Mouse (Mus musculus): ENCODE results near the gene Hist1h2ag. TPM values are rescaled to one million over a fixed set of nuclear protein-coding genes. Genes with fewer than 3 reads are reported as not detected.

Gene Hist1h2ag
- polyA plus RNA-seq (2021; fragmentation: Nextera tagmentation), result 0.65 TPM in 1 of 2 replicates, not detected in the other
- long read RNA-seq, experiment 1, result 0 reads
- long read RNA-seq, experiment 2, result 0 reads

DNA sequence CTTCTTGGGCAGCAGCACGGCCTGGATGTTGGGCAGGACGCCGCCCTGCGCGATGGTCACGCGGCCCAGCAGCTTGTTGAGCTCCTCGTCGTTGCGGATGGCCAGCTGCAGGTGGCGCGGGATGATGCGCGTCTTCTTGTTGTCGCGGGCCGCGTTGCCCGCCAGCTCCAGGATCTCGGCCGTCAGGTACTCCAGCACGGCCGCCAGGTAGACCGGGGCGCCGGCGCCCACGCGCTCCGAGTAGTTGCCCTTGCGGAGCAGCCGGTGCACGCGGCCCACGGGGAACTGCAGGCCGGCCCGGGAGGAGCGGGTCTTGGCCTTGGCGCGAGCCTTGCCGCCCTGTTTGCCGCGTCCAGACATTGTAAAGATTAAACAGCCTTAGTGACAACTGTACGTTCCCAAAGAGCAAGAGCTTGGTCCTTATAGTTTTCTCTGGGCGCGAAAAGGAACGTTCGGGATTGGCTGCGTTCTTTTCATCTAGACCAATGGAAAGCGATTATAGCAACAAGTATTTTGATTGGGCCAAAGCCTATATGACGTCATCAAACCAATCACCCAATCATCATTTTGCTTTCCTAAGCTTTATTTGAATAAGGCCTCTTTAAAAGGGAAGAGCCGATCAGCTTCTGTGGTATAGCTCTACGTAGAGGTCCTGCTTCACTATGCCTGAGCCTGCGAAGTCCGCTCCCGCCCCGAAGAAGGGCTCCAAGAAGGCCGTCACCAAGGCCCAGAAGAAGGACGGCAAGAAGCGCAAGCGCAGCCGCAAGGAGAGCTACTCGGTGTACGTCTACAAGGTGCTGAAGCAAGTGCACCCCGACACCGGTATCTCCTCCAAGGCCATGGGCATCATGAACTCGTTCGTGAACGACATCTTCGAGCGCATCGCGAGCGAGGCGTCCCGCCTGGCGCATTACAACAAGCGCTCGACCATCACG lies at the start of gene Hist1h2ag, which contains the start of gene Hist1h2bj:
Hist1h2ag (minus strand) TSS at position 377 of the 935 bp plus-strand sequence.
Hist1h2bj (plus strand) TSS at position 647 of the 935 bp plus-strand sequence.

DNA sequence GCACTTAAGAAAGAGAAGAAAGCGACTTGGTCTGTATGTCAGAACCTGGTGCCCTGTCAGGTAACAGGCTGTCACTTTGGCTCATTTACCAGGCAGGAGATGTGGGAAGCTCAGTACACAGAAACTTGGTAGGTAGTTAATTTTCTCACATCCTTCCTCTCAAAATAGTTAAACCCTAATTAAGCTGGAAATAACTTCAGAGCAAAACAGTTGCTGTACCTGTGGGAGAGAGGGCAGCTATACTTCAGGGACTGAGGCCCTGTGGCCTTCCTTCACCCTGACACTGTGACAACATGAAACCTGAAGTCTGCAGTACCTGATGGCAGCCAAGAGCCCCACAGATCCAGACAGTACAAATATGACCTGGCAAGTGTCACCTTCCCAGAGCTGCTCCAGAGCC lies 41.4 kb upstream of the Hist1h2ag start, which contains the start of gene Vmn1r188:
Vmn1r188 (plus strand) TSS at position 301 of the 400 bp plus-strand sequence.

DNA sequence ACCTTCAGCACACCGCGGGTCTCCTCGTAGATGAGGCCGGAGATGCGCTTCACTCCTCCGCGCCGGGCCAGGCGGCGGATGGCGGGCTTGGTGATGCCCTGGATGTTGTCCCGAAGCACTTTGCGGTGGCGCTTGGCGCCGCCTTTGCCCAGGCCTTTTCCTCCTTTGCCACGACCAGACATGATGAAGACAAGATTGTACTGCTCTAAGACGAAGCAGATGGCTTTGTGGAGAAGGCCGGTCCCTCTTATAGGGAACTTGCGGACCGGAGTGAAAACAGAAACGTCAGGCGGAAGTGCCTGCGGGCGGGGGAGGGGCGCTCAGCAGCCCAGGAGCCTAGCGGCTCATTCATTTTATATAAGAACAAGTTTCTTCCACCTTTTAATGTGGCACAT lies 1.6 kb downstream of the Hist1h2ag start, which contains the start of gene Hist1h4i:
Hist1h4i (minus strand) TSS at position 221 of the 395 bp plus-strand sequence.

DNA sequence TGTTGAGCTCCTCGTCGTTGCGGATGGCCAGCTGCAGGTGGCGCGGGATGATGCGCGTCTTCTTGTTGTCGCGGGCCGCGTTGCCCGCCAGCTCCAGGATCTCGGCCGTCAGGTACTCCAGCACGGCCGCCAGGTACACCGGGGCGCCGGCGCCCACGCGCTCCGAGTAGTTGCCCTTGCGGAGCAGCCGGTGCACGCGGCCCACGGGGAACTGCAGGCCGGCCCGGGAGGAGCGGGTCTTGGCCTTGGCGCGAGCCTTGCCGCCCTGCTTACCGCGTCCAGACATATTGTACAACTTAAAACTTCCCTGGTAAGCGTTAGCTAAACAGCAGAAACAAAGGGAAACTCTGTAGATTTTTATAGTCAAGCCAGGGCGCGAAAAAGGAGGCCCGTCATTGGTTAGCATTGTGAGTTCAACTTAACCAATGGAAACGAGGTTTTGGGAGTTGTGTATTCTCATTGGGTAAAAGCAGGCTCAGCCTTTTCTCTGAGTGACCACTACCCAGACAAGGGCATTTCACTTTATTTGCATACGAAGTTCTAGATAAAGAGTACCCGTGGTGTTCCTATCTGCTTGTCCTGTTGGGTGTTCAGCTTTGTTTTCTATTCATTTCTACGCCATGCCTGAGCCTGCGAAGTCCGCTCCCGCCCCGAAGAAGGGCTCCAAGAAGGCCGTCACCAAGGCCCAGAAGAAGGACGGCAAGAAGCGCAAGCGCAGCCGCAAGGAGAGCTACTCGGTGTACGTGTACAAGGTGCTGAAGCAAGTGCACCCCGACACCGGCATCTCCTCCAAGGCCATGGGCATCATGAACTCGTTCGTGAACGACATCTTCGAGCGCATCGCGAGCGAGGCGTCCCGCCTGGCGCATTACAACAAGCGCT lies 7.2 kb downstream of the Hist1h2ag start, which contains the start of the genes Hist1h2ah and Hist1h2bk:
Hist1h2ah (minus strand) TSS at position 302 of the 882 bp plus-strand sequence.
Hist1h2bk (plus strand) TSS at position 604 of the 882 bp plus-strand sequence.

DNA sequence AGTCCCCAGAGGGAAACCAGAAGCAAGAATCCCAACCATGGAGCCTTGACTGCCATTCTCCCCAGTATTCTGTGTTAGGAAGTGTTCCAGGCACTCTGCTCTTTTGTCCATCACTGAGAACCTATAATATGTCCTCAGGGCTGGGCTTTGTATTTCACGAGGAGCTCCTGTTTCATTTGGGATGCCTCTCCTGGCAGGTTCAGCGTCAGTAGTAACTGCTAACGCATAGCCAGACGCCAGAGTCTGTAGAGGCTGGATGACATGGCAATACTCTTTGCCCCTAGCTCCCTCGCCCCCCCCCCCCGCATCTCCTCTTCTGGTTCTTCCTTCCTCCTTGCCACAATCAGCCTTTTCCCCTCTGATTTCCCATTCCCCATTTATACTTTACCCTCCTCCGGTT lies 33.1 kb downstream of the Hist1h2ag start, which contains the start of gene Prss16:
Prss16 (minus strand) TSS at position 101 of the 400 bp plus-strand sequence.

Small RNAs within 50 kb of the gene (microRNA-seq; reads per million reads assigned to microRNA genes)
- gene Gm26300, result not detected
- gene Gm44390, result not detected
- not detected for gene Gm44486

Other genes with a start within 250 kb of the Hist1h2ag start
- gene Hist1h2bq, start 232.7 kb downstream of the Hist1h2ag start, polyA plus RNA-seq (2021; fragmentation: Nextera tagmentation), result 1.3 and 1.5 TPM in 2 replicates
- gene Hist1h2ao, start 232.5 kb downstream of the Hist1h2ag start, polyA plus RNA-seq (2021; fragmentation: Nextera tagmentation), result not detected in 2 replicates
- gene Hist1h4m, start 231.2 kb downstream of the Hist1h2ag start, polyA plus RNA-seq (2021; fragmentation: Nextera tagmentation), result 3.4 and 7.0 TPM in 2 replicates
- 2.8 and 2.9 TPM in 2 replicates for gene Hist1h4n, start 210.7 kb downstream of the Hist1h2ag start, polyA plus RNA-seq (2021; fragmentation: Nextera tagmentation)
- 64.1 and 77.9 TPM in 2 replicates for gene Hist1h2ap, start 209.4 kb downstream of the Hist1h2ag start, polyA plus RNA-seq (2021; fragmentation: Nextera tagmentation)
- gene Hist1h2br, start 209.2 kb downstream of the Hist1h2ag start, polyA plus RNA-seq (2021; fragmentation: Nextera tagmentation), result 1.2 TPM in 1 of 2 replicates, not detected in the other
- 0.98 and 1.5 TPM in 2 replicates for gene Zfp184, start 97.8 kb downstream of the Hist1h2ag start, polyA plus RNA-seq (2021; fragmentation: Nextera tagmentation)
- gene Pom121l2, start 61.8 kb downstream of the Hist1h2ag start, polyA plus RNA-seq (2021; fragmentation: Nextera tagmentation), result 0.09 TPM in 1 of 2 replicates, not detected in the other
- 1.5 TPM in 2 replicates for gene Prss16, start 33.2 kb downstream of the Hist1h2ag start, polyA plus RNA-seq (2021; fragmentation: Nextera tagmentation)
- gene Hist1h2ah, start 7.4 kb downstream of the Hist1h2ag start, polyA plus RNA-seq (2021; fragmentation: Nextera tagmentation), result not detected in 2 replicates
- gene Hist1h2bk, start 7.1 kb downstream of the Hist1h2ag start, polyA plus RNA-seq (2021; fragmentation: Nextera tagmentation), result 0.39 and 0.97 TPM in 2 replicates
- gene Hist1h4i, start 1.6 kb downstream of the Hist1h2ag start, polyA plus RNA-seq (2021; fragmentation: Nextera tagmentation), result 7.9 and 15.8 TPM in 2 replicates
- 1.7 TPM in 1 of 2 replicates, not detected in the other for gene Hist1h2bj, start 270 bp upstream of the Hist1h2ag start, polyA plus RNA-seq (2021; fragmentation: Nextera tagmentation)
- gene Vmn1r188, start 41.5 kb upstream of the Hist1h2ag start, polyA plus RNA-seq (2021; fragmentation: Nextera tagmentation), result not detected in 2 replicates
- gene Vmn1r189, start 62.9 kb upstream of the Hist1h2ag start, polyA plus RNA-seq (2021; fragmentation: Nextera tagmentation), result not detected in 2 replicates
- gene Vmn1r191, start 141.0 kb upstream of the Hist1h2ag start, polyA plus RNA-seq (2021; fragmentation: Nextera tagmentation), result not detected in 2 replicates
- not detected in 2 replicates for gene Vmn1r192, start 148.2 kb upstream of the Hist1h2ag start, polyA plus RNA-seq (2021; fragmentation: Nextera tagmentation)
- gene Vmn1r193, start 180.2 kb upstream of the Hist1h2ag start, polyA plus RNA-seq (2021; fragmentation: Nextera tagmentation), result not detected in 2 replicates
- not detected in 2 replicates for gene Vmn1r194, start 201.3 kb upstream of the Hist1h2ag start, polyA plus RNA-seq (2021; fragmentation: Nextera tagmentation)
- gene Vmn1r195, start 227.6 kb upstream of the Hist1h2ag start, polyA plus RNA-seq (2021; fragmentation: Nextera tagmentation), result not detected in 2 replicates
- not detected in 2 replicates for gene Vmn1r196, start 247.0 kb upstream of the Hist1h2ag start, polyA plus RNA-seq (2021; fragmentation: Nextera tagmentation)

Data from layer of hippocampus, adult 6 months (tissue).